Mouse (Mus musculus): ENCODE results near the gene Tnk2.

Gene Tnk2

GRCm38 (mm10) chr16:32707824-32708456, 64.3 kb downstream of the Tnk2 start:
- ATAC-seq (ENCODE audit: insufficient number of reproducible peaks, low FRiP score, low TSS enrichment): no peak

DNA sequence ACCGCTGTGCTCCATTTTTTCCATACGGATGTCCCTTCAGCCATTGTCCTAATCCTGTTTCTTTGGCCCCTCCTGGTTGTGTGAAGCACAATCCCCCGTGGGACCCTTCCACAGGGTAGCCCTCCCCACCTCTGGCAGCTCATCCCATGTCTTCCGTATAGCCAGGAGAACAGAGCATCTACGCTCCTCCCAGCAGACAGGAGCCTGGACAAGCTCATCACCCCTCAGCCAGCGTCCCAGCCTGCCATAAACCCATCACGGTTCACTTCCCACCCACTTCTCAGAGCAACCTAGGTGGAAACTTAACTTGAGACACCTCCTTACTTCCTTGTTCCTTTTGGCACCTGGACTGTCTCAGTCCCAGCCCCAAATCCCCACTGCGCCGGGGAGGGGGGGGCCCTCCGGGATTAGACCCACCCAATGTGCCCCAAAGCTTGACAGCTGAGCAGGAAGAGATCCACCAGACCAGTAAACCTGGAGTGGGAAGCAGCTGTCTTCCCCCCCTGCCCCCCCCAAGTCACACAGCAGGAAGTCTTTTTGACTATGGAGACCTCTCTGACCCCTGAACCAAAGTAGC, 64.9 kb downstream of the Tnk2 start:
- ATAC-seq (ENCODE audit: insufficient number of reproducible peaks, low FRiP score, low TSS enrichment): no peak

- ATAC-seq (ENCODE audit: insufficient number of reproducible peaks, low FRiP score, low TSS enrichment): no peak
These were observed 65.4 kb downstream of the Tnk2 start for GRCm38 (mm10) chr16:32709116-32709515.

DNA sequence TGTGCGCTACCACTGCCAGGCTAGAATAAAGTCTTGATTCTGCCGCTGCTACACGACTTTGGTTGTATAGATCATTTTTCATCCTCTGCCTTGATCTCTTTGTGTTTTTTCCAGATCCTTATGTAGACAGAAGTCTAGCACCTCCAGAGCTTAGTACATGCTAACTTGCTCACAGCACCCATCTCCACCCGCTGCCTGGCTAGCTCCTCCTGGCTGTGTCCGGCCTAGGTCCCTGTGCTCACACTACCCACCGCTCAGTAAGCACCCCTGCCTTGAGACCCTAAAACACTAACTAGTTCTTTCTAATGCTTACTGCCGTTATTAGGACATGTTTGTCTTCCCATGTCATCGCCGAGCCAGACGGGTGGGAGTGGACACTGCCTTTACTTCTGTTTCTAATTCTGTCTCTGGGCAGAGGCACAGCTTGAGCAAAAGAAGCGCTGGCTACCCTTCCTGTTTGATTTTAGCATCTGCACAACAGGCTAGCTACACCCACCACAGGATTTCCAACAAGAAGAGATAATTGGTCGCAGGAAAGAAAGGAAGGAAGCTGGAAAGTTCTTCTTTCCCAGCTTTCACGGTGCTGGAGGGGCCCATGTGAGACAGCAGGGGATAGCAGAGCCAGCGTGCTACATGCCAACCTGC, 66.9 kb downstream of the Tnk2 start:
- no peak for ATAC-seq (ENCODE audit: insufficient number of reproducible peaks, low FRiP score, low TSS enrichment)

DNA sequence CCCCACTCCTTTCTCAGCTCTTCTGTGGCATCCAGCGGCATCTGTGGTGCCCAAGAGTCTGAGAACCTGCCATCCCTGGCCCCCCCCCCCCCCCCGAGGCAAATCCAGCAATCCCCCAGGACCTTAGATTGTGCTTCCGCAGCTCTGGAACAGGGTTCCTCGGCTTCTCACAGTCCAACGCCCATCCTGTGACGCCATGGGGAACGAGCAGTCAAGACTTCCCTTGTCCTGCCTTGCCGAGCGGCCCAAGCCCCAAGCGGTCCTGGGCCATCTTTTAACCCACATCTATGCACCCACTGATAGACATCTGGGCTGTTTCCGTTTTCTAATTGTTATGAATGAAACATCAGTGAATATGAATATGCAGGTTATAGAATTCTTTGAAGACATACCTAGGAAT, 68.5 kb downstream of the Tnk2 start:
- ATAC-seq (ENCODE audit: insufficient number of reproducible peaks, low FRiP score, low TSS enrichment): no peak

DNA sequence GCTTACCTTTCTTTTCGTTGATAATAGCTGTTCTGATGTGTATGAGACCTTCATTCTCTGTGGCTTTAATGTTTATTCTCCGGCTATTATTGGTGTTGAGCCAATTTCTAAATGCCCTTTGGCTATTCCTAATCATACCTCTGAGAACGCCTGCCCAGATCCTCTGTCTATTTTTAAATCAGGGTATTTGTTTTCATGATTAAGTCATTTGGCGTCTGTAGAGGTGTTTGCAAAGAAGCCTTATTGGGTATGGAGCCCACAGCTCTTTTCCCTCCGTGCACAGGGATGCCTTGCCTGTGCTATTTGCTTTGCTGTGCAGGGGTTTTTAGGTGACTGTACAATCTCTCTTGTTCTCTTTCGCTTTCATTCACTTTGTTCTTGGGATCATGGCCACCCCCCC, 69.9 kb downstream of the Tnk2 start:
- ATAC-seq (ENCODE audit: insufficient number of reproducible peaks, low FRiP score, low TSS enrichment): no peak

DNA sequence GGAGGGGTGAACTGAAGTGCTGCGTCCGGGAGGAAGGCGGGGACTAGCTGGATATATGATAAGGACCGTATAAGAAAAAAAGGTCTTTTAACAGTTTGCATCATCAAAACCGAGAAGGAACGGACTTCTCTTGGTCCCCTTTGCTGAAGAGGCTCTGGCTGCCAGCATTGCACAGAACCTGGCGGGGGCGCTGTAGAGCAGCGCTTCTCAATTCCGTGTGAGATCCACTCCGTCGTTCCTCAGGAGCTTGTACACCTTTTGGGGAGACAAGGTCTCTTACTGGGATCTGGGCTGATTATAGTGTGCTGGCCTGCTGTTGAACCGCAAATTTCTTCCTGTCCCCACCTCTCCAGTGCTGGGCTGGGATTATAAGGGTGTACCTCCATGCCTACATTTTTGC, 71.7 kb downstream of the Tnk2 start:
- ATAC-seq (ENCODE audit: insufficient number of reproducible peaks, low FRiP score, low TSS enrichment): no peak

- no peak for ATAC-seq (ENCODE audit: insufficient number of reproducible peaks, low FRiP score, low TSS enrichment)
These were observed 79.5 kb downstream of the Tnk2 start for GRCm38 (mm10) chr16:32723163-32723562.

DNA sequence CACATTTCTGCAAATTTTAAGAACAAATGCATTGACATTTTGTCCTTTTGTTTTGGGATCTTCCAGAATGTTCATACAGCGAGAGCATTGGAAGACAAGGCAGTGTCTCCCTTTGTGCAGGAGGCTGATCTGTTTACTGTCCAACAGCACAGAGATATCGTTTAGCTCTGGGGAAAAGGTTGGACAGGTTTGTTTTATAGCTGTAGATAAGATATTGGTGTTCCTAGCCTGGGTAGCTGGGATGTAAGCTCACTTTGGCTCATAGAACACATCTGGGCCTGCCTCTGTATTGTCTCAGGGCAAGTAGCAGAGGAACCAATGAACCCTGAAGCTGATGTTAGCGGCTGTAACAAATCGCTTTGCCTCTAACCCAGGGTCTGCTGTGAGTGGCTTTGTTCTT, 80.1 kb downstream of the Tnk2 start:
- no peak for ATAC-seq (ENCODE audit: insufficient number of reproducible peaks, low FRiP score, low TSS enrichment)

GRCm38 (mm10) chr16:32724259-32724658, 80.6 kb downstream of the Tnk2 start:
- ATAC-seq (ENCODE audit: insufficient number of reproducible peaks, low FRiP score, low TSS enrichment): no peak

GRCm38 (mm10) chr16:32726501-32726900, 82.8 kb downstream of the Tnk2 start:
- peak; percentile 52; the same call in 1 of the 2 replicates for ATAC-seq (ENCODE audit: insufficient number of reproducible peaks, low FRiP score, low TSS enrichment)

- ATAC-seq (ENCODE audit: insufficient number of reproducible peaks, low FRiP score, low TSS enrichment): no peak
These were observed 84.6 kb downstream of the Tnk2 start for GRCm38 (mm10) chr16:32728240-32728639.

DNA sequence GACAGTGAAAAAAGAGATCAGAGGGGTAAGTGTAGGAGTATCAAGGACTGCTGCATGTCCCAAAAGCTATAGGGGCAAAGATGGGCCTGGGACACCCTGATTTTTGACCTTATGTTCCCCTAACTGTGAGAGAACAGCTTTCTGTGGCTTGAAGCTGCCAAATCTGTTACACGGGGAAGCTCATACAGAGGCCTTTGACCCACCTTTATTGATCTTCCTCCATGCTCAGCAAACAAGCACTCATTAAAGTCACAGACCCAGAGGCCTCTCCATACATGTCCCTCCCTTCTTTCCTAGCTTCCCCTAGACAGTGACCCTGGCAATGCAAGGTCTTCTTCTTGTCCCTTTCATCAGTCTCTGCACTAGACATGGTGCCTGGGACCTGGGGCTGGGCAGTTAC, 85.1 kb downstream of the Tnk2 start:
- no peak for ATAC-seq (ENCODE audit: insufficient number of reproducible peaks, low FRiP score, low TSS enrichment)
